Mouse (Mus musculus): Measurements from ENCODE around the gene Commd2.

The Commd2 gene

GRCm38 (mm10) chr3:57615652-57616051 is 35.9 kb downstream of the Commd2 start:
- DNase-seq (ENCODE audit: low spot score) = no peak

DNA sequence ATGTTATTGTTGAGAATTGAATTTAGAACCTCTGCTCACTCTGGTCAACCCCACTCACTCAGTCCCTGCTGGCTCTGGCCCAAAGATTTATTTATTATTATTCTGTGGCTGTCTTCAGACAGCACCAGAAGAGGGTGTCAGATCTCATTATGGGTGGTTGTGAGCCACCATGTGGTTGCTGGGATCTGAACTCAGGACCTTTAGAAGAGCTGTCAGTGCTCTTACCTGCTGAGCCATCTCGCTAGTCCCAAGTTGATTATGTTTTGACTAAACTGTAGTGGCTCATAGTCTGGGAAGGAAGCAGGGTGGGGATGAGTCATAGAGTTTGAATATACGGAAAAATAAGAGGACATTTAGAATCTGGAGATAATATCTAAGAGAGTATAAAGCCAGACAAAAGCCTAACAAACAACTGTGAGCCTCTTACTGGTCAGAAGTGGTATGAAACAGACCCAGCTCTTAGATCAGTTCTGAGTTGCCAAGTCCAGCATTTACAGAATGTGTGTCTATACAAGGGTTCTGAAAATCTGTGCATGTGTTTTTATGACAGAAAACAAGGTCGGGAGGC is 39.0 kb downstream of the Commd2 start:
- DNase-seq (ENCODE audit: low spot score) = no peak

GRCm38 (mm10) chr3:57611776-57612175 is 39.7 kb downstream of the Commd2 start:
- DNase-seq (ENCODE audit: low spot score) = no peak

DNA sequence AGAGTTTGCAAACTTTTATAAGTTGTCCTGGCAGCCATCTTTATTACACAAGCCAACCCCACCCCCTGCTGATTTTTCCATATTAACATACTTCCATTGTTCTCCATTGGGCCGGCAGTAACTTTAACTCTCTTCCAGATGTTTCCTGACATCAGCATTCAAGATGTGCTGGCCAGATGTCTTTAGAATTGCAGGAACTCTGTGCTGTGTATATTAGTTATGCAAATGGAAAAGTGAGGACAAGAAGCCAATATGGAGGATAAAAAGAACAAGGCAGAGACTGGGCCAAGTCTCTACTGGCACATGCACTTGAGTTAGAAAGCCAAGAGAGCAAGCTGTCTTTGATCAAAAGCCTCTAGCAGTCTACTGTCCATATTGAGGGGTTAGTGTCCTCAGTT is 46.9 kb downstream of the Commd2 start:
- DNase-seq (ENCODE audit: low spot score) = no peak

GRCm38 (mm10) chr3:57603891-57604617 is 47.5 kb downstream of the Commd2 start:
- DNase-seq (ENCODE audit: low spot score) = no peak

DNA sequence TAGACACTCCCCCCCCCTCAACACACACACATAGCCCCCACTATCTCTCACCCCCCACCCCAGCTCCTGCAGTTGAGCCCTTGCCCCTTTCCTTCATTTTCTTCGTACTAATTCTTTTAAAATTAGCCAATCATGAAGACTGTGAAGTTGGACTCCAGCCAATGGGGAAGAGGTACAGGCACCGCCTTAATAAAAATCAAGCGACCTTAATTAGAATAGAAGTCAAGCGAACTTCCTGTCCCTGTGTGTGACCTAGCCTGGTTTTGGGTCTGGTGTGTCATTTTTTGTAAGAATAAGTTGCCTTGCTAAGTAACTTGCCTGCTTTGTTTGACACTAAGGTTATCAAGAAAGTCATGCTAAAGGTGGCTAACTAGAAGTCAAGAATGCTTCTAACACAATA is 48.9 kb downstream of the Commd2 start:
- no peak for DNase-seq (ENCODE audit: low spot score)

DNA sequence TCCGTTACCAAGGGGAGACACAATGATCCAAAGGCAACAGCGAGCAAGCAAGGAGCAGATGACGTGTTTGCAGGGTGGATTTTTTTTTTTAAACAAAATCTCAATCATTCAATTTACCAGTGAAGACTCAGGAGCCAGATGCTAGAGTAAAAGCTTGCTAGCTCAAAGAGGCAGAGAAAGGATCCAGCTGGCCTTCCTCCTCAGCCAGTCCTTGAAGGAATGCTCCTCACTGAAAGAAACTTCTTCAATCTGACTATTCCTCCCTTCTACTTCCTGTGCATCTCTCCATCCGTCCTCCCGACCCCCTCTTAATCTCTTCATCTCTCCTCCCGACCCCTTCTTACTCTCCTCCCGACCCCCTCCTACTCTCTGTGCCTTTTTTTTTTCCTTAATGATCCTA is 54.9 kb downstream of the Commd2 start:
- DNase-seq (ENCODE audit: low spot score) = no peak

- no peak for DNase-seq (ENCODE audit: low spot score)
Measured at GRCm38 (mm10) chr3:57595506-57595905, 56.0 kb downstream of the Commd2 start.

Data from yolk sac, embryonic 10.5 days (tissue).